Mouse (Mus musculus) CH12.LX (cell line): ENCODE data around the gene Mok. TPM values are rescaled to one million over a fixed set of nuclear protein-coding genes. Genes with fewer than 3 reads are reported as not detected.

Experiments used
- DNase-seq: peaks from one replicate; pipeline ENCODE4 v3.0.0-alpha.2; 2013; ENCODE audit errors: extremely low read depth
- H3K27ac ChIP-seq: 2 replicates; pipeline ENCODE4 v1.5.1; 2012; ENCODE audit warnings: low read depth, mild to moderate bottlenecking, control low read depth, moderate library complexity; ENCODE audit not compliant: insufficient read depth
- H3K27me3 ChIP-seq: replicated peaks from 2 replicates; pipeline ENCODE3; 2012; ENCODE audit warnings: inconsistent platforms
- H3K36me3 ChIP-seq, 2 experiments: replicated peaks in 1 of 2; 2 replicates each; pipeline versions ENCODE3 to v1.6.1; 2012; ENCODE audit warnings: inconsistent platforms in 1 of 2, low read length in 1 of 2, mild to moderate bottlenecking in 1 of 2, mixed read lengths in 1 of 2, moderate library complexity in 1 of 2; ENCODE audit not compliant: control insufficient read depth in 1 of 2, insufficient read depth in 1 of 2
- H3K4me1 ChIP-seq, 2 experiments: 2 replicates each; pipeline ENCODE4 v1.6.1; 2012; ENCODE audit warnings: inconsistent platforms in 1 of 2, moderate library complexity in 1 of 2; ENCODE audit not compliant: insufficient read depth in 2 of 2, control insufficient read depth in 1 of 2
- H3K4me2 ChIP-seq: 2 replicates; pipeline ENCODE4 v1.6.1; 2012; ENCODE audit warnings: low read depth, mild to moderate bottlenecking, control low read depth; ENCODE audit not compliant: poor library complexity, insufficient read depth, severe bottlenecking
- H3K4me3 ChIP-seq, 3 experiments: fragments of 150-350 bp in 1 of 3; sonication (generic) in 1 of 3; replicated peaks in 1 of 3; 2 replicates each; pipeline versions ENCODE3 to v1.5.1; 2011 to 2012; ENCODE audit warnings: low read depth in 2 of 3, low read length in 2 of 3, mild to moderate bottlenecking in 2 of 3, moderate library complexity in 2 of 3, control low read depth in 1 of 3, improper control_type of control experiment in 1 of 3, inconsistent platforms in 1 of 3, mixed read lengths in 1 of 3; ENCODE audit not compliant: poor library complexity in 1 of 3
- H3K79me2 ChIP-seq: replicated peaks from 2 replicates; pipeline ENCODE4 v1.6.1; 2012; ENCODE audit warnings: mild to moderate bottlenecking, moderate library complexity; ENCODE audit not compliant: control insufficient read depth, poor library complexity, insufficient read depth, severe bottlenecking; ENCODE audit errors: extremely low read depth
- H3K9ac ChIP-seq: 2 replicates; pipeline ENCODE4 v1.6.1; 2012; ENCODE audit warnings: low read depth, mild to moderate bottlenecking, control low read depth, moderate library complexity; ENCODE audit not compliant: insufficient read depth
- H3K9me3 ChIP-seq: replicated peaks from 2 replicates; pipeline ENCODE3; 2012; ENCODE audit warnings: low read length, inconsistent platforms, mixed read lengths
- CHD1 ChIP-seq: IDR thresholded peaks from 2 replicates; pipeline ENCODE4 v1.6.1; 2012; ENCODE audit warnings: low read depth, low read length, improper control_type of control experiment, inconsistent platforms
- CTCF ChIP-seq, 2 experiments: IDR thresholded peaks in 1 of 2; conservative IDR thresholded peaks in 1 of 2; 2 replicates each; pipeline ENCODE4 v1.5.1; 2011 to 2012; ENCODE audit warnings: low read depth in 2 of 2, low read length in 2 of 2, improper control_type of control experiment in 1 of 2, inconsistent platforms in 1 of 2, mild to moderate bottlenecking in 1 of 2, moderate library complexity in 1 of 2
- IRF4 ChIP-seq: IDR thresholded peaks from 2 replicates; pipeline ENCODE4 v1.6.1; 2014; ENCODE audit warnings: low read depth, mild to moderate bottlenecking, inconsistent platforms, low read length, improper control_type of control experiment
- JUND ChIP-seq: conservative IDR thresholded peaks from 2 replicates; pipeline ENCODE4 v1.6.1; 2011; ENCODE audit warnings: low read depth, low read length, improper control_type of control experiment
- MXI1 ChIP-seq: IDR thresholded peaks from 2 replicates; pipeline ENCODE4 v1.6.1; 2011; ENCODE audit warnings: mild to moderate bottlenecking, low read depth, low read length, improper control_type of control experiment
- NELFE ChIP-seq: IDR thresholded peaks from 2 replicates; pipeline ENCODE4 v1.6.1; 2011; ENCODE audit warnings: low read depth, low read length, improper control_type of control experiment
- RAD21 ChIP-seq: IDR thresholded peaks from 2 replicates; pipeline ENCODE4 v1.6.1; 2011; ENCODE audit warnings: low read depth, mild to moderate bottlenecking, low read length, improper control_type of control experiment, moderate library complexity
- SMC3 ChIP-seq: IDR thresholded peaks from 2 replicates; pipeline ENCODE4 v1.6.1; 2011; ENCODE audit warnings: low read depth, low read length, improper control_type of control experiment
- ZKSCAN1 ChIP-seq: IDR thresholded peaks from 2 replicates; pipeline ENCODE4 v1.6.1; 2012; ENCODE audit warnings: low read depth, inconsistent platforms, low read length, improper control_type of control experiment, borderline replicate concordance
- ZNF384 ChIP-seq: IDR thresholded peaks from 2 replicates; pipeline ENCODE4 v1.6.1; 2012; ENCODE audit warnings: low read depth, low read length, improper control_type of control experiment, inconsistent platforms
- dilution Hi-C: fragments of 300-500 bp; cut with MboI; formaldehyde crosslinking; loops from 2 replicates; pipeline ENCODE4 v1.14.3; 2020; ENCODE audit warnings: low sequenced_read_pairs; ENCODE audit not compliant: extremely low pct_unique_long_range_greater_than_20kb, extremely low pct_ligation_motif_present
- in situ Hi-C: fragments of 300-500 bp; cut with MboI; formaldehyde crosslinking; loops from 3 replicates; pipeline ENCODE4 v1.14.3; 2019; ENCODE audit warnings: low sequenced_read_pairs, low pct_ligation_motif_present, low pct_unique_long_range_greater_than_20kb, mixed read lengths
- polyA plus RNA-seq: library from polyadenylated mRNA; unstranded; fragments of >175 nt; gene quantifications from 2 replicates; pipeline ENCODE4 v1.2.1, GENCODE M21; 2012; ENCODE audit warnings: low read depth; ENCODE audit not compliant: insufficient read length
- total RNA-seq, 2 experiments: library from RNA; depleted of rRNA; stranded (reverse); fragments of 300-350 nt in 1 of 2; fragments of >200 nt in 1 of 2; gene quantifications; 2 replicates each; pipeline ENCODE4 v1.2.3; 2012 to 2014

Gene Mok
- total and polyA plus RNA-seq, 3 experiments: 7.1 to 11.0 (median 9.8) TPM

- no peak for TF ChIP-seq NELFE
These were observed 44.5 kb upstream of the Mok start for GRCm38 (mm10) chr12:110885251-110885650.

GRCm38 (mm10) chr12:110882291-110882690 is 41.6 kb upstream of the Mok start:
- Histone ChIP-seq H3K79me2 (peaks cover 11% of the 10 kb centered on the region), H3K27me3 (no peaks in the 10 kb centered on the region), H3K4me1 (peaks cover 9 to 34% of the 10 kb centered on the region in 2 experiments; a peak in 3 of 4 replicates), H3K36me3 (peaks cover 55 to 80% of the 10 kb centered on the region in 2 experiments), H3K4me3 (no peak overlapping the region), H3K27ac (no peak overlapping the region), H3K4me2 (no peak overlapping the region), H3K9me3 (peaks cover 5% of the 10 kb centered on the region), H3K9ac (no peak overlapping the region)
- DNase-seq: peak; percentile 45
- in situ Hi-C loops: no loop called here
- dilution Hi-C loops: no loop called here
- TF ChIP-seq CHD1 (no peak), JUND (0 out of 2 replicates have a peak, but pooled peaks have one; percentile 29), IRF4 (peak; percentile 65; the same call in 1 of the 2 replicates), RAD21 (no peak; the same call in none of the 2 replicates), ZKSCAN1 (no peak), MXI1 (no peak), CTCF (conservative IDR thresholded peaks at IDR 0.05 in 1 of 2, IDR thresholded peaks at IDR 0.05 in 1 of 2; ENCODE audit: low read depth in 2 of 2, low read length in 2 of 2) (peak in 1 of 2 experiments; percentile 49; a peak in 2 of 4 replicates), SMC3 (peak; percentile 27)

More at GRCm38 (mm10) chr12:110885251-110885650, 44.5 kb upstream of the Mok start:
- Histone ChIP-seq H3K9ac (no peak overlapping the region), H3K4me2 (no peak overlapping the region), H3K4me1 (peaks cover 7 to 32% of the 10 kb centered on the region in 2 experiments), H3K9me3 (peaks cover 5% of the 10 kb centered on the region), H3K27me3 (no peaks in the 10 kb centered on the region), H3K79me2 (peaks cover 25% of the 10 kb centered on the region), H3K4me3 (no peak overlapping the region), H3K27ac (no peak overlapping the region), H3K36me3 (peaks cover 32 to 59% of the 10 kb centered on the region in 2 experiments)
- dilution Hi-C loops: no loop called here
- DNase-seq: no peak
- in situ Hi-C loops: no loop called here

- dilution Hi-C loops: no loop called here
- in situ Hi-C loops: no loop called here
- H3K27me3 ChIP-seq: no peaks in the 10 kb centered on the region
These were observed 34.6 kb upstream of the Mok start for GRCm38 (mm10) chr12:110875351-110875750.

More at GRCm38 (mm10) chr12:110875351-110875750, 34.6 kb upstream of the Mok start:
- H3K9ac ChIP-seq: no peak overlapping the region
- H3K27ac ChIP-seq: no peak overlapping the region
- no peak overlapping the region for H3K4me2 ChIP-seq
- no peak overlapping the region for H3K4me3 ChIP-seq
- H3K4me1 ChIP-seq: peaks cover 6 to 15% of the 10 kb centered on the region in 2 experiments; a peak in 3 of 4 replicates
- peaks cover 70 to 93% of the 10 kb centered on the region in 2 experiments for H3K36me3 ChIP-seq
- no peaks in the 10 kb centered on the region for H3K79me2 ChIP-seq
- TF ChIP-seq ZNF384 (no peak), RAD21 (no peak)
- TF ChIP-seq, all 38 proteins: peak for 0
- H3K9me3 ChIP-seq: no peaks in the 10 kb centered on the region
- no peak for DNase-seq
